Mouse (Mus musculus) gastrocnemius, adult 8-10 months (tissue): Measurements from ENCODE around the gene Tas2r144. TPM values are rescaled to one million over a fixed set of nuclear protein-coding genes. Genes with fewer than 3 reads are reported as not detected.

Experiments
- DNase-seq, 2 experiments: peaks; one replicate each; pipeline ENCODE4 v3.0.0; 2022; ENCODE audit warnings: low spot score in 2 of 2
- total RNA-seq, 4 experiments: library from RNA; stranded (reverse); gene quantifications; 2 replicates each; pipeline ENCODE4 v1.2.4; 2022

The Tas2r144 gene
- total RNA-seq, 4 experiments from 2014 or later: not detected

GRCm38 (mm10) chr6:42264626-42265312 is 49.6 kb downstream of the Tas2r144 start, which contains the start of gene Casp2:
Casp2 (plus strand) TSS chr6:42264985.
- DNase-seq: peak; percentile 97 to 98

Other genes starting within 250 kb of the Tas2r144 start
- gene Sval3, start 247.2 kb upstream of the Tas2r144 start, total RNA-seq: not detected
- not detected for gene Sva, start 176.9 kb upstream of the Tas2r144 start, total RNA-seq
- gene Tas2r139, start 74.4 kb upstream of the Tas2r144 start, total RNA-seq: not detected
- gene Gstk1, start 30.6 kb downstream of the Tas2r144 start, total RNA-seq: 10 to 100 TPM; 36.8 to 57.2 (median 41.2) TPM
- not detected for gene Tmem139, start 46.6 kb downstream of the Tas2r144 start, total RNA-seq
- gene Casp2, start 49.7 kb downstream of the Tas2r144 start, total RNA-seq: 1 to 10 TPM; 3.3 to 5.8 (median 4.2) TPM
- 100 to 1,000 TPM; 145 to 180 (median 166) TPM for gene Clcn1, start 71.4 kb downstream of the Tas2r144 start, total RNA-seq
- gene Fam131b, start 109.3 kb downstream of the Tas2r144 start, total RNA-seq: under 1 TPM; 0.08 to 0.41 (median 0.21) TPM
- 10 to 100 TPM; 12.1 to 15.9 (median 13.7) TPM for gene Zyx, start 134.3 kb downstream of the Tas2r144 start, total RNA-seq
- under 1 TPM in 2 of 4 experiments, not detected in 2; 0.07 to 0.10 TPM for gene Epha1, start 157.9 kb downstream of the Tas2r144 start, total RNA-seq
- gene Tas2r143, start 184.9 kb downstream of the Tas2r144 start, total RNA-seq: not detected
- gene Tas2r135, start 190.1 kb downstream of the Tas2r144 start, total RNA-seq: not detected
- not detected for gene Tas2r126, start 219.2 kb downstream of the Tas2r144 start, total RNA-seq
- gene Olfr458, start 249.9 kb downstream of the Tas2r144 start, total RNA-seq: not detected